Mouse (Mus musculus): ENCODE measurements around the gene Alpl.

DNA sequence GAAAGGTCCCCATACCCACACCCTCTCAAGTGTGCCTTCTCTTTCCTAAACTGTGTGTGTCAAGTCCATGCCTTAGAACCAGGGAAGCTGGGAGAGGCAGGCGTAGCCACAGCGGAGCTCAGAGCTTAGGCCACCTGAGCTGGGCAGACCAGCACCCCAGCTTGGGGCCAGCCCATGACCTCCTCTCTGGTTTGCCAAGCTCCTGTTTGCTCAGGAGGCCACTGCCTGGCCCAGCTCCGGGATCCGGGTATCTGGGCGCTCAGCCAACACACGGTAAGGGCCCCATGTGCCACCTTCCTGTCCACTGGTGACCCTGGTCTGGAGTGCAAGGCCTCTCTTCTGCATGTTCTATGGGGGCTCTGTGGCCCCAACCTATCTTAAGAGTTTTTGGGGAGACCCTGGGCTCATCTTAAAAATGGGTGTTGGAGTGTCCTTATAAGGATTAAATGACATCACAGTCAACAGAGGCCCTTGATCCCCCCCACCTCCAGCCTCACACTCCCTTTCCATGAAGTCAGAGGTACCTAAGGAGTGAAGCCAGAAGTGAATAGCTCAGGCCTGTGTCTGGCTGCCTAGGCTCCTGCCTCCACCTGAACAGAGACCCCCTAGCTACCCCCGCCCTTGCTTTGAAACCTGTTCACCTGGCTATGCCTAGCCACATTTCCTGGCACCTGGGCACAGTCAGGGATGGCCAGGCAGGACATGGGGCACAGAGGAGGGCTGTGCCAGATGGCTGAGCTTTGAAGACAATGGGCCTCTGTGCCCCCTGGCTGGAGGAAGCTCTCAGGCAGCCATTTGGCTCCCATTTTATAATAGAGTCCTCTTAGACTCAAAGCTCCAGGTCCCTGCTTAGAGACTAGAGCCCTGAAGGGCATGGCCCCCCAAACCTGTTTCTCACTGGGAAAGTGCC, 97.9 kb downstream of the Alpl start:
- no peak for TF ChIP-seq EP300 (IDR thresholded peaks at IDR 0.05; ENCODE audit: low read depth)
- TF ChIP-seq CTCF (IDR thresholded peaks at IDR 0.05; ENCODE audit: low read depth), result no peak

Measured in liver, embryonic 14.5 days (tissue).